Mouse (Mus musculus): Measurements from ENCODE around the gene H2al1k. TPM values are rescaled to one million over a fixed set of nuclear protein-coding genes. Genes with fewer than 3 reads are reported as not detected.
"Not testable (repeated sequence)": the region's sequence is repeated elsewhere in the genome, so short reads cannot be mapped to it uniquely, and the experiment has no call there.

Gene H2al1k
- not detected in 2 replicates for polyA plus RNA-seq (2016; fragmentation: Nextera tagmentation; extraction: Ambion mirVana)

GRCm38 (mm10) chrX:9350327-9350726 lies at the start of gene H2al1k:
Gene H2al1k, plus strand, starts transcription at chrX:9350627.
- not testable (repeated sequence) for DNase-seq (ENCODE audit: low spot score); H3K9me3 ChIP-seq; H3K4me3 ChIP-seq; H3K27me3 ChIP-seq (replicated peaks; ENCODE audit: low read depth, poor library complexity, severe bottlenecking); H3K36me3 ChIP-seq (replicated peaks); H3K4me1 ChIP-seq; H3K27ac ChIP-seq (replicated peaks)
- no CpG with 5 or more reads among the region's 2 CpGs for WGBS

GRCm38 (mm10) chrX:9302791-9303190 lies 47.6 kb upstream of the H2al1k start:
- DNase-seq (ENCODE audit: low spot score) = no peak
- H3K4me1 ChIP-seq = no peaks in the 10 kb centered on the region
- H3K27ac ChIP-seq (replicated peaks) = no peak overlapping the region
- no peaks in the 10 kb centered on the region for H3K27me3 ChIP-seq (replicated peaks; ENCODE audit: low read depth, poor library complexity, severe bottlenecking)
- H3K9me3 ChIP-seq = no peaks in the 10 kb centered on the region
- no peak overlapping the region for H3K4me3 ChIP-seq
- 84% methylated on average over 5 of the region's 5 CpGs for WGBS
- H3K36me3 ChIP-seq (replicated peaks) = no peaks in the 10 kb centered on the region

- no peak overlapping the region for H3K4me3 ChIP-seq
- H3K36me3 ChIP-seq (replicated peaks) = no peaks in the 10 kb centered on the region
- H3K27me3 ChIP-seq (replicated peaks; ENCODE audit: low read depth, poor library complexity, severe bottlenecking) = no peaks in the 10 kb centered on the region
- no peak overlapping the region for H3K27ac ChIP-seq (replicated peaks)
- WGBS = 81% methylated on average over 1 of the region's 1 CpGs
- DNase-seq (ENCODE audit: low spot score) = no peak
- H3K4me1 ChIP-seq = no peaks in the 10 kb centered on the region
- H3K9me3 ChIP-seq = no peaks in the 10 kb centered on the region
Measured at GRCm38 (mm10) chrX:9303455-9303854, 47.0 kb upstream of the H2al1k start.

GRCm38 (mm10) chrX:9316457-9316856 lies 34.0 kb upstream of the H2al1k start:
- not testable (repeated sequence) for H3K4me1 ChIP-seq; H3K27me3 ChIP-seq (replicated peaks; ENCODE audit: low read depth, poor library complexity, severe bottlenecking); H3K4me3 ChIP-seq; H3K36me3 ChIP-seq (replicated peaks); DNase-seq (ENCODE audit: low spot score); H3K9me3 ChIP-seq; H3K27ac ChIP-seq (replicated peaks)

- 90% methylated on average over 26 of the region's 26 CpGs for WGBS
- not testable (repeated sequence) for H3K9me3 ChIP-seq
Measured at GRCm38 (mm10) chrX:9327954-9328353, 22.5 kb upstream of the H2al1k start.

GRCm38 (mm10) chrX:9332366-9332962 lies 18.0 kb upstream of the H2al1k start:
- H3K27ac ChIP-seq (replicated peaks); H3K9me3 ChIP-seq; DNase-seq (ENCODE audit: low spot score); H3K4me3 ChIP-seq; H3K4me1 ChIP-seq; H3K27me3 ChIP-seq (replicated peaks; ENCODE audit: low read depth, poor library complexity, severe bottlenecking); H3K36me3 ChIP-seq (replicated peaks): not testable (repeated sequence)
- WGBS = 88% methylated on average over 12 of the region's 12 CpGs

More at GRCm38 (mm10) chrX:9327954-9328353, 22.5 kb upstream of the H2al1k start:
- H3K36me3 ChIP-seq (replicated peaks); H3K4me1 ChIP-seq; H3K27ac ChIP-seq (replicated peaks); DNase-seq (ENCODE audit: low spot score); H3K27me3 ChIP-seq (replicated peaks; ENCODE audit: low read depth, poor library complexity, severe bottlenecking); H3K4me3 ChIP-seq: not testable (repeated sequence)

GRCm38 (mm10) chrX:9333035-9333434 lies 17.4 kb upstream of the H2al1k start:
- H3K9me3 ChIP-seq; H3K36me3 ChIP-seq (replicated peaks): not testable (repeated sequence)
- WGBS = 72% methylated on average over 2 of the region's 2 CpGs

GRCm38 (mm10) chrX:9334996-9335395 lies 15.4 kb upstream of the H2al1k start:
- WGBS = 44% methylated on average over 1 of the region's 1 CpGs
- not testable (repeated sequence) for H3K27ac ChIP-seq (replicated peaks); H3K36me3 ChIP-seq (replicated peaks); DNase-seq (ENCODE audit: low spot score); H3K4me3 ChIP-seq; H3K27me3 ChIP-seq (replicated peaks; ENCODE audit: low read depth, poor library complexity, severe bottlenecking); H3K4me1 ChIP-seq; H3K9me3 ChIP-seq

More at GRCm38 (mm10) chrX:9333035-9333434, 17.4 kb upstream of the H2al1k start:
- not testable (repeated sequence) for H3K4me3 ChIP-seq; H3K27ac ChIP-seq (replicated peaks); DNase-seq (ENCODE audit: low spot score); H3K4me1 ChIP-seq; H3K27me3 ChIP-seq (replicated peaks; ENCODE audit: low read depth, poor library complexity, severe bottlenecking)

GRCm38 (mm10) chrX:9374012-9374411 lies 23.6 kb downstream of the H2al1k start:
- H3K4me1 ChIP-seq; H3K27me3 ChIP-seq (replicated peaks; ENCODE audit: low read depth, poor library complexity, severe bottlenecking); H3K9me3 ChIP-seq; H3K36me3 ChIP-seq (replicated peaks); H3K4me3 ChIP-seq; H3K27ac ChIP-seq (replicated peaks): not testable (repeated sequence)
- DNase-seq (ENCODE audit: low spot score) = peak; percentile 11
- 43% methylated on average over 2 of the region's 2 CpGs for WGBS

- not testable (repeated sequence) for H3K9me3 ChIP-seq; DNase-seq (ENCODE audit: low spot score); H3K36me3 ChIP-seq (replicated peaks); H3K4me1 ChIP-seq; H3K27ac ChIP-seq (replicated peaks); H3K4me3 ChIP-seq; H3K27me3 ChIP-seq (replicated peaks; ENCODE audit: low read depth, poor library complexity, severe bottlenecking)
Measured at GRCm38 (mm10) chrX:9375927-9376326, 25.5 kb downstream of the H2al1k start.

Other genes with a start within 250 kb of the H2al1k start
- not detected in 2 replicates for gene 4930402K13Rik, start 246.1 kb upstream of the H2al1k start, polyA plus RNA-seq (2016; fragmentation: Nextera tagmentation; extraction: Ambion mirVana)
- gene Lancl3, start 150.7 kb upstream of the H2al1k start, polyA plus RNA-seq (2016; fragmentation: Nextera tagmentation; extraction: Ambion mirVana) = 0.26 and 0.43 TPM in 2 replicates
- not detected in 2 replicates for gene Gm14862, start 93.7 kb upstream of the H2al1k start, polyA plus RNA-seq (2016; fragmentation: Nextera tagmentation; extraction: Ambion mirVana)
- 2.0 TPM in 2 replicates for gene Xk, start 77.9 kb upstream of the H2al1k start, polyA plus RNA-seq (2016; fragmentation: Nextera tagmentation; extraction: Ambion mirVana)
- not detected in 2 replicates for gene H2al1m, start 66.9 kb upstream of the H2al1k start, polyA plus RNA-seq (2016; fragmentation: Nextera tagmentation; extraction: Ambion mirVana)
- gene Cybb, start 137.1 kb downstream of the H2al1k start, polyA plus RNA-seq (2016; fragmentation: Nextera tagmentation; extraction: Ambion mirVana) = 0.52 and 0.69 TPM in 2 replicates
- not detected in 2 replicates for gene H2al1o, start 221.8 kb downstream of the H2al1k start, polyA plus RNA-seq (2016; fragmentation: Nextera tagmentation; extraction: Ambion mirVana)